Comparison of ENCODE assay signal across 7 mouse cellular contexts in genomic region chr9:106450661-106451060, GRCm38 (mm10). TPM values are rescaled to one million over a fixed set of nuclear protein-coding genes. Genes with fewer than 3 reads are reported as not detected.
DNase-seq lines count a peak whose midpoint lies in the region; ATAC-seq lines count a peak whose summit lies in the region.

No protein-coding gene starts in this region.

- H3K4me1 ChIP-seq in embryonic facial prominence, embryonic 13.5 days: peaks cover 86% of the 10 kb centered on the region
- peaks cover 67% of the 10 kb centered on the region for H3K4me1 ChIP-seq in kidney, embryonic 14.5 days (ENCODE audit: control insufficient read depth, insufficient read depth, low read length)
- H3K4me1 ChIP-seq in lung, embryonic 16.5 days (replicated peaks; ENCODE audit: control insufficient read depth, insufficient read depth, low read length): peaks cover 54% of the 10 kb centered on the region

- H3K4me2 ChIP-seq in embryonic facial prominence, embryonic 13.5 days: peak overlapping the region; percentile 44
- H3K4me2 ChIP-seq in kidney, embryonic 14.5 days (replicated peaks; ENCODE audit: low read depth, low read length): peak overlapping the region; percentile 30
- H3K4me2 ChIP-seq in lung, embryonic 16.5 days (ENCODE audit: low read depth, low read length): no peak overlapping the region; the same call in 1 of the 2 replicates

- no peak overlapping the region for H3K9ac ChIP-seq in embryonic facial prominence, embryonic 13.5 days
- no peak overlapping the region for H3K9ac ChIP-seq in kidney, embryonic 14.5 days (ENCODE audit: low read depth, low read length)
- no peak overlapping the region; the same call in 1 of the 2 replicates for H3K9ac ChIP-seq in lung, embryonic 16.5 days (ENCODE audit: low read length)

- no peaks in the 10 kb centered on the region for H3K27me3 ChIP-seq in embryonic facial prominence, embryonic 13.5 days
- H3K27me3 ChIP-seq in kidney, embryonic 14.5 days (ENCODE audit: control insufficient read depth, insufficient read depth, low read length): no peaks in the 10 kb centered on the region
- no peaks in the 10 kb centered on the region for H3K27me3 ChIP-seq in lung, embryonic 16.5 days (ENCODE audit: control insufficient read depth, insufficient read depth, low read depth, low read length)

- H3K9me3 ChIP-seq in embryonic facial prominence, embryonic 13.5 days: no peaks in the 10 kb centered on the region
- H3K9me3 ChIP-seq in kidney, embryonic 14.5 days (ENCODE audit: control insufficient read depth, low read length): no peaks in the 10 kb centered on the region
- H3K9me3 ChIP-seq in lung, embryonic 16.5 days (ENCODE audit: control insufficient read depth, low read length): no peaks in the 10 kb centered on the region

- peak; percentile 44 for DNase-seq in 3134 (ENCODE audit: extremely low read depth, insufficient read length, low spot score)
- DNase-seq in MN1 (ENCODE audit: low spot score): peak; percentile 49
- DNase-seq in frontal cortex, postnatal 14 days (ENCODE audit: low spot score in 2 of 2): no peak
- no peak for DNase-seq in thymus, postnatal 0 days (ENCODE audit: low spot score)

- WGBS in embryonic facial prominence, embryonic 13.5 days: 7% methylated on average over 9 of the region's 9 CpGs
- WGBS in kidney, embryonic 14.5 days: 2% methylated on average over 9 of the region's 9 CpGs
- WGBS in lung, embryonic 16.5 days: 7% methylated on average over 9 of the region's 9 CpGs

- ATAC-seq in embryonic facial prominence, embryonic 13.5 days (ENCODE audit: insufficient number of reproducible peaks, insufficient read depth, low FRiP score, low TSS enrichment, low read depth): no peak
- ATAC-seq in kidney, embryonic 14.5 days (ENCODE audit: low FRiP score, low TSS enrichment): 0 out of 2 replicates have a peak, but pooled peaks have one; percentile 3
- ATAC-seq in lung, embryonic 16.5 days (ENCODE audit: low read depth): 0 out of 2 replicates have a peak, but pooled peaks have one; percentile 8

- H3K27ac ChIP-seq in embryonic facial prominence, embryonic 13.5 days: peak overlapping the region; percentile 68
- H3K27ac ChIP-seq in kidney, embryonic 14.5 days (ENCODE audit: low read depth, low read length): peak overlapping the region; percentile 59
- H3K27ac ChIP-seq in lung, embryonic 16.5 days (ENCODE audit: low read length): peak overlapping the region; percentile 18

- 0 out of 2 replicates have a peak, but pooled peaks cover 5% of the 10 kb centered on the region for H3K36me3 ChIP-seq in embryonic facial prominence, embryonic 13.5 days
- no peaks in the 10 kb centered on the region for H3K36me3 ChIP-seq in kidney, embryonic 14.5 days (ENCODE audit: control insufficient read depth, insufficient read depth, low read length)
- no peaks in the 10 kb centered on the region for H3K36me3 ChIP-seq in lung, embryonic 16.5 days (ENCODE audit: control insufficient read depth, insufficient read depth, low read length)

- peak overlapping the region; percentile 6; the same call in 1 of the 2 replicates for H3K4me3 ChIP-seq in embryonic facial prominence, embryonic 13.5 days
- no peak overlapping the region for H3K4me3 ChIP-seq in kidney, embryonic 14.5 days (ENCODE audit: low read length)
- H3K4me3 ChIP-seq in lung, embryonic 16.5 days (ENCODE audit: low read length): no peak overlapping the region

RNA-seq across cellular contexts. Expression of gene Pcbp4, which starts 2.4 kb away (rescaled TPM):
- 128 and 133 TPM in 2 replicates for polyA plus RNA-seq in embryonic facial prominence, embryonic 13.5 days (2015; fragmentation: Nextera tagmentation; extraction: Ambion mirVana)
- polyA plus RNA-seq in kidney, embryonic 14.5 days (2014; fragmentation: Nextera tagmentation; extraction: Ambion mirVana): 129 and 147 TPM in 2 replicates
- 58.6 and 60.7 TPM in 2 replicates for polyA plus RNA-seq in lung, embryonic 16.5 days (2015; fragmentation: Nextera tagmentation; extraction: Ambion mirVana)
- 12.6 and 16.3 TPM in 2 replicates for polyA plus RNA-seq in thymus, postnatal 0 days (2015; fragmentation: Nextera tagmentation; extraction: Ambion mirVana)

RNA-seq across cellular contexts. Expression of gene Abhd14a, which starts 3.2 kb away (rescaled TPM):
- 74.4 and 75.2 TPM in 2 replicates for polyA plus RNA-seq in embryonic facial prominence, embryonic 13.5 days (2015; fragmentation: Nextera tagmentation; extraction: Ambion mirVana)
- 50.2 and 58.8 TPM in 2 replicates for polyA plus RNA-seq in kidney, embryonic 14.5 days (2014; fragmentation: Nextera tagmentation; extraction: Ambion mirVana)
- polyA plus RNA-seq in lung, embryonic 16.5 days (2015; fragmentation: Nextera tagmentation; extraction: Ambion mirVana): 52.8 and 56.0 TPM in 2 replicates
- 15.7 and 19.6 TPM in 2 replicates for polyA plus RNA-seq in thymus, postnatal 0 days (2015; fragmentation: Nextera tagmentation; extraction: Ambion mirVana)

RNA-seq across cellular contexts. Expression of gene Abhd14b, which starts 3.4 kb away (rescaled TPM):
- polyA plus RNA-seq in embryonic facial prominence, embryonic 13.5 days (2015; fragmentation: Nextera tagmentation; extraction: Ambion mirVana): 21.4 and 23.4 TPM in 2 replicates
- 18.7 and 25.6 TPM in 2 replicates for polyA plus RNA-seq in kidney, embryonic 14.5 days (2014; fragmentation: Nextera tagmentation; extraction: Ambion mirVana)
- 18.0 and 21.8 TPM in 2 replicates for polyA plus RNA-seq in lung, embryonic 16.5 days (2015; fragmentation: Nextera tagmentation; extraction: Ambion mirVana)
- polyA plus RNA-seq in thymus, postnatal 0 days (2015; fragmentation: Nextera tagmentation; extraction: Ambion mirVana): 9.4 and 13.0 TPM in 2 replicates

RNA-seq across cellular contexts. Expression of gene Acy1, which starts 12.5 kb away (rescaled TPM):
- polyA plus RNA-seq in embryonic facial prominence, embryonic 13.5 days (2015; fragmentation: Nextera tagmentation; extraction: Ambion mirVana): 51.8 and 55.0 TPM in 2 replicates
- 41.1 and 44.5 TPM in 2 replicates for polyA plus RNA-seq in kidney, embryonic 14.5 days (2014; fragmentation: Nextera tagmentation; extraction: Ambion mirVana)
- 25.0 and 29.7 TPM in 2 replicates for polyA plus RNA-seq in lung, embryonic 16.5 days (2015; fragmentation: Nextera tagmentation; extraction: Ambion mirVana)
- 17.4 and 18.3 TPM in 2 replicates for polyA plus RNA-seq in thymus, postnatal 0 days (2015; fragmentation: Nextera tagmentation; extraction: Ambion mirVana)

RNA-seq across cellular contexts. Expression of gene Gpr62, which starts 15.1 kb away (rescaled TPM):
- polyA plus RNA-seq in embryonic facial prominence, embryonic 13.5 days (2015; fragmentation: Nextera tagmentation; extraction: Ambion mirVana): 0.53 TPM in 1 of 2 replicates, not detected in the other
- 0.37 and 0.66 TPM in 2 replicates for polyA plus RNA-seq in kidney, embryonic 14.5 days (2014; fragmentation: Nextera tagmentation; extraction: Ambion mirVana)
- 0.18 TPM in 2 replicates for polyA plus RNA-seq in lung, embryonic 16.5 days (2015; fragmentation: Nextera tagmentation; extraction: Ambion mirVana)
- 0.17 and 0.20 TPM in 2 replicates for polyA plus RNA-seq in thymus, postnatal 0 days (2015; fragmentation: Nextera tagmentation; extraction: Ambion mirVana)

Comparison
In these comparisons a context has a peak if more than half of its experiments do, and no peak if none do; other contexts are left out.
1. DNase-seq: peak in 3134 (single experiment) and MN1 (single experiment); none in frontal cortex, postnatal 14 days (0 of 2) and thymus, postnatal 0 days (single experiment).
2. H3K27ac ChIP-seq: peak in every context shown above with its lines; median percentile 68 in embryonic facial prominence, embryonic 13.5 days; 59 in kidney, embryonic 14.5 days; 18 in lung, embryonic 16.5 days.